Mouse (Mus musculus) forebrain, embryonic 15.5 days (tissue): ENCODE measurements around the gene Nav2. TPM values are rescaled to one million over a fixed set of nuclear protein-coding genes. Genes with fewer than 3 reads are reported as not detected.

Experiments used
- ATAC-seq: fragments of 200-750 bp; cut with Nextera tagmentation; replicated peaks from 2 replicates; pipeline ENCODE4 v1.8.0; 2017; ENCODE audit warnings: mild to moderate bottlenecking, moderate TSS enrichment, moderate library complexity
- H3K27ac ChIP-seq: fragments of 300-500 bp; sonication (generic); replicated peaks from 2 replicates; pipeline ENCODE4 v1.5.1; 2015; ENCODE audit warnings: mild to moderate bottlenecking, inconsistent platforms
- H3K27me3 ChIP-seq: fragments of 300-500 bp; sonication (generic); 2 replicates; pipeline ENCODE4 v1.6.1; 2015; ENCODE audit warnings: inconsistent platforms
- H3K36me3 ChIP-seq: fragments of 300-500 bp; sonication (generic); 2 replicates; pipeline ENCODE4 v1.6.1; 2015; ENCODE audit warnings: mild to moderate bottlenecking, inconsistent platforms
- H3K4me1 ChIP-seq: fragments of 300-500 bp; sonication (generic); 2 replicates; pipeline ENCODE4 v1.6.1; 2015; ENCODE audit warnings: inconsistent platforms
- H3K4me2 ChIP-seq: fragments of 300-500 bp; sonication (generic); replicated peaks from 2 replicates; pipeline ENCODE4 v1.6.1; 2015; ENCODE audit warnings: mild to moderate bottlenecking, inconsistent platforms
- H3K4me3 ChIP-seq: fragments of 300-500 bp; sonication (generic); 2 replicates; pipeline ENCODE4 v1.5.1; 2015; ENCODE audit warnings: mild to moderate bottlenecking, inconsistent platforms
- H3K9ac ChIP-seq: fragments of 300-500 bp; sonication (generic); replicated peaks from 2 replicates; pipeline ENCODE4 v1.6.1; 2015; ENCODE audit warnings: mild to moderate bottlenecking, inconsistent platforms
- H3K9me3 ChIP-seq: fragments of 300-500 bp; sonication (generic); 2 replicates; pipeline ENCODE4 v1.6.1; 2016; ENCODE audit warnings: inconsistent platforms
- WGBS: fragments of 180-500 bp; shearing (Covaris S2); methylation state at CpG from one replicate; pipeline ENCODE4 v1.1.7; 2015; ENCODE audit warnings: mixed read lengths; 5-methylcytosine and 5-hydroxymethylcytosine counted together
- polyA plus RNA-seq: library from polyadenylated mRNA; unstranded; fragments of >200 nt; fragmentation: Nextera tagmentation; extraction: Ambion mirVana; gene quantifications from 2 replicates; pipeline ENCODE4 v1.2.1, GENCODE M21; 2015

Gene Nav2
- polyA plus RNA-seq, 1 experiment from 2014 or later: 27.3 TPM

GRCm38 (mm10) chr7:48894152-48894551, 14.4 kb upstream of the Nav2 start:
- Histone ChIP-seq H3K4me1 (peaks cover 34% of the 10 kb centered on the region), H3K9ac (no peak overlapping the region), H3K36me3 (no peaks in the 10 kb centered on the region), H3K27me3 (peaks cover 15% of the 10 kb centered on the region; the same call in 1 of the 2 replicates), H3K9me3 (no peaks in the 10 kb centered on the region), H3K4me2 (no peak overlapping the region), H3K27ac (no peak overlapping the region), H3K4me3 (no peak overlapping the region)
- under 1% methylated on average over 6 of the region's 6 CpGs for WGBS
- no peak for ATAC-seq

- peaks cover 15% of the 10 kb centered on the region; the same call in 1 of the 2 replicates for H3K27me3 ChIP-seq
- no peak overlapping the region for H3K27ac ChIP-seq
- H3K4me2 ChIP-seq: no peak overlapping the region
- no peaks in the 10 kb centered on the region for H3K9me3 ChIP-seq
- H3K36me3 ChIP-seq: no peaks in the 10 kb centered on the region
- ATAC-seq: no peak
- 83% methylated on average over 6 of the region's 6 CpGs for WGBS
- H3K4me1 ChIP-seq: peaks cover 34% of the 10 kb centered on the region
- no peak overlapping the region for H3K9ac ChIP-seq
- no peak overlapping the region for H3K4me3 ChIP-seq
These were observed 13.8 kb upstream of the Nav2 start for GRCm38 (mm10) chr7:48894763-48895162.

- peaks cover 32% of the 10 kb centered on the region for H3K4me1 ChIP-seq
- H3K9me3 ChIP-seq: no peaks in the 10 kb centered on the region
- no peak overlapping the region for H3K4me3 ChIP-seq
- H3K27me3 ChIP-seq: peaks cover 18% of the 10 kb centered on the region; the same call in 1 of the 2 replicates
- no peak overlapping the region for H3K4me2 ChIP-seq
- H3K9ac ChIP-seq: no peak overlapping the region
- no peak for ATAC-seq
- WGBS: 78% methylated on average over 4 of the region's 4 CpGs
- H3K36me3 ChIP-seq: no peaks in the 10 kb centered on the region
- H3K27ac ChIP-seq: no peak overlapping the region
These were observed 13.0 kb upstream of the Nav2 start for GRCm38 (mm10) chr7:48895475-48895874.

- no peak overlapping the region for H3K4me3 ChIP-seq
- no peak for ATAC-seq
- H3K27ac ChIP-seq: no peak overlapping the region
- 91% methylated on average over 4 of the region's 4 CpGs for WGBS
- no peaks in the 10 kb centered on the region for H3K36me3 ChIP-seq
- H3K9ac ChIP-seq: no peak overlapping the region
- peaks cover 20% of the 10 kb centered on the region; the same call in 1 of the 2 replicates for H3K27me3 ChIP-seq
- no peak overlapping the region for H3K4me2 ChIP-seq
- no peaks in the 10 kb centered on the region for H3K9me3 ChIP-seq
- peaks cover 26% of the 10 kb centered on the region for H3K4me1 ChIP-seq
These were observed 12.5 kb upstream of the Nav2 start for GRCm38 (mm10) chr7:48896051-48896450.

GRCm38 (mm10) chr7:48897539-48898163, 10.9 kb upstream of the Nav2 start:
- Histone ChIP-seq H3K9ac (no peak overlapping the region), H3K4me2 (0 out of 2 replicates have a peak overlapping the region, but pooled peaks have one; percentile 2), H3K4me1 (peaks cover 28% of the 10 kb centered on the region), H3K36me3 (no peaks in the 10 kb centered on the region), H3K27me3 (peaks cover 20% of the 10 kb centered on the region; the same call in 1 of the 2 replicates), H3K4me3 (no peak overlapping the region), H3K27ac (no peak overlapping the region), H3K9me3 (no peaks in the 10 kb centered on the region)
- no peak for ATAC-seq
- WGBS: 11% methylated on average over 24 of the region's 24 CpGs

- peaks cover 30% of the 10 kb centered on the region for H3K4me1 ChIP-seq
- no peaks in the 10 kb centered on the region for H3K36me3 ChIP-seq
- WGBS: 70% methylated on average over 9 of the region's 9 CpGs
- no peaks in the 10 kb centered on the region for H3K9me3 ChIP-seq
- no peak for ATAC-seq
- no peak overlapping the region for H3K9ac ChIP-seq
- no peak overlapping the region for H3K4me3 ChIP-seq
- H3K27ac ChIP-seq: no peak overlapping the region
- peaks cover 20% of the 10 kb centered on the region; the same call in 1 of the 2 replicates for H3K27me3 ChIP-seq
- no peak overlapping the region for H3K4me2 ChIP-seq
These were observed 10.1 kb upstream of the Nav2 start for GRCm38 (mm10) chr7:48898416-48898815.

GRCm38 (mm10) chr7:48900408-48901167, 7.9 kb upstream of the Nav2 start:
- 81% methylated on average over 8 of the region's 8 CpGs for WGBS
- Histone ChIP-seq H3K4me2 (no peak overlapping the region), H3K27me3 (peaks cover 11% of the 10 kb centered on the region; the same call in 1 of the 2 replicates), H3K36me3 (no peaks in the 10 kb centered on the region), H3K4me3 (no peak overlapping the region), H3K4me1 (peaks cover 20% of the 10 kb centered on the region), H3K9ac (no peak overlapping the region), H3K9me3 (no peaks in the 10 kb centered on the region), H3K27ac (no peak overlapping the region)
- no peak for ATAC-seq

GRCm38 (mm10) chr7:48902454-48902853, 6.1 kb upstream of the Nav2 start:
- 3% methylated on average over 2 of the region's 2 CpGs for WGBS

GRCm38 (mm10) chr7:48909342-48909671, 791 bp downstream of the Nav2 start:
- Histone ChIP-seq H3K9me3 (no peaks in the 10 kb centered on the region), H3K27ac (0 out of 2 replicates have a peak overlapping the region, but pooled peaks have one; percentile 38), H3K9ac (no peak overlapping the region), H3K4me3 (no peak overlapping the region), H3K4me1 (peaks cover 20% of the 10 kb centered on the region), H3K4me2 (no peak overlapping the region), H3K36me3 (no peaks in the 10 kb centered on the region), H3K27me3 (peaks cover 4% of the 10 kb centered on the region; the same call in 1 of the 2 replicates)
- WGBS: 29% methylated on average over 4 of the region's 4 CpGs
- ATAC-seq: peak; percentile 30; the same call in 1 of the 2 replicates

More at GRCm38 (mm10) chr7:48902454-48902853, 6.1 kb upstream of the Nav2 start:
- no peak overlapping the region for H3K4me2 ChIP-seq
- H3K9me3 ChIP-seq: no peaks in the 10 kb centered on the region
- no peak overlapping the region for H3K4me3 ChIP-seq
- ATAC-seq: no peak
- H3K27ac ChIP-seq: no peak overlapping the region
- peaks cover 10% of the 10 kb centered on the region; the same call in 1 of the 2 replicates for H3K27me3 ChIP-seq
- H3K36me3 ChIP-seq: no peaks in the 10 kb centered on the region
- peaks cover 14% of the 10 kb centered on the region for H3K4me1 ChIP-seq
- no peak overlapping the region for H3K9ac ChIP-seq

- 10% methylated on average over 6 of the region's 6 CpGs for WGBS
- Histone ChIP-seq H3K36me3 (no peaks in the 10 kb centered on the region), H3K4me3 (no peak overlapping the region), H3K27ac (peak overlapping the region; percentile 38; the same call in 1 of the 2 replicates), H3K9ac (no peak overlapping the region), H3K27me3 (peaks cover 4% of the 10 kb centered on the region; the same call in 1 of the 2 replicates), H3K4me1 (peaks cover 20% of the 10 kb centered on the region), H3K4me2 (no peak overlapping the region), H3K9me3 (no peaks in the 10 kb centered on the region)
- peak; percentile 45 for ATAC-seq
These were observed 1.8 kb downstream of the Nav2 start for GRCm38 (mm10) chr7:48910282-48910681.

GRCm38 (mm10) chr7:48911146-48911545, 2.6 kb downstream of the Nav2 start:
- Histone ChIP-seq H3K4me3 (no peak overlapping the region), H3K27me3 (peaks cover 4% of the 10 kb centered on the region; the same call in 1 of the 2 replicates), H3K27ac (no peak overlapping the region), H3K9me3 (no peaks in the 10 kb centered on the region), H3K4me2 (no peak overlapping the region), H3K9ac (no peak overlapping the region), H3K4me1 (peaks cover 23% of the 10 kb centered on the region), H3K36me3 (no peaks in the 10 kb centered on the region)
- ATAC-seq: no peak
